Mouse (Mus musculus) heart, adult 2 months (tissue): ENCODE results near the gene Usp25. TPM values are rescaled to one million over a fixed set of nuclear protein-coding genes. Genes with fewer than 3 reads are reported as not detected.
A peak's percentile ranks its signal among the peaks of the same experiment; 100 is the strongest.

Experiments used
- DNase-seq, 2 experiments: peaks; one replicate each; pipeline ENCODE4 v3.0.0; 2021
- H3K27ac ChIP-seq: fragments of 200-600 bp; 2 replicates; pipeline ENCODE4 v1.8.1; 2022
- H3K27me3 ChIP-seq: fragments of 200-500 bp; 2 replicates; pipeline ENCODE4 v1.6.1; 2012; ENCODE audit warnings: mild to moderate bottlenecking, low read length, inconsistent platforms, mixed read lengths; ENCODE audit not compliant: control insufficient read depth, insufficient read depth
- H3K36me3 ChIP-seq: fragments of 200-500 bp; 2 replicates; pipeline ENCODE4 v1.6.1; 2012; ENCODE audit warnings: low read length, inconsistent platforms; ENCODE audit not compliant: control insufficient read depth, insufficient read depth
- H3K4me1 ChIP-seq: fragments of 200-500 bp; 2 replicates; pipeline ENCODE4 v1.6.1; 2011; ENCODE audit warnings: low read length; ENCODE audit not compliant: control insufficient read depth, insufficient read depth
- H3K4me3 ChIP-seq: fragments of 200-600 bp; 2 replicates; pipeline ENCODE4 v1.8.1; 2022
- H3K79me2 ChIP-seq: fragments of 200-500 bp; replicated peaks from 2 replicates; pipeline ENCODE4 v1.6.1; 2012; ENCODE audit warnings: mild to moderate bottlenecking, inconsistent platforms, low read length, moderate library complexity, mixed read lengths; ENCODE audit not compliant: control insufficient read depth, insufficient read depth
- H3K9ac ChIP-seq: fragments of 200-500 bp; 2 replicates; pipeline ENCODE4 v1.6.1; 2012; ENCODE audit warnings: low read depth, mild to moderate bottlenecking, control low read depth, inconsistent platforms, low read length, mixed read lengths
- CTCF ChIP-seq: fragments of 200-600 bp; IDR thresholded peaks from 2 replicates; pipeline ENCODE4 v1.8.1; 2022; ENCODE audit warnings: antibody characterized with exemption, mild to moderate bottlenecking, moderate library complexity
- EP300 ChIP-seq: fragments of 200-500 bp; IDR thresholded peaks from 2 replicates; pipeline ENCODE4 v1.6.1; 2011; ENCODE audit warnings: low read depth, low read length, control low read depth; ENCODE audit not compliant: insufficient read depth
- POLR2A ChIP-seq: fragments of 200-500 bp; IDR thresholded peaks from 2 replicates; pipeline ENCODE4 v1.6.1; 2011; ENCODE audit warnings: mild to moderate bottlenecking, low read depth, low read length, control low read depth; ENCODE audit not compliant: insufficient read depth
- WGBS: fragments of 180-500 bp; shearing (Covaris S2); methylation state at CpG from one replicate; pipeline ENCODE4 v1.1.7; 2018; 5-methylcytosine and 5-hydroxymethylcytosine counted together
- intact Hi-C: fragments of 180-260 bp; cut with DNase I; formaldehyde crosslinking; loops from one replicate; pipeline ENCODE4 v1.15.1; 2025
- polyA plus RNA-seq: library from polyadenylated mRNA; depleted of rRNA; stranded (reverse); fragments of >200 nt; gene quantifications from 2 replicates; pipeline ENCODE4 v1.2.3, GENCODE M21; 2012
- total RNA-seq, 2 experiments: library from RNA; stranded (reverse); gene quantifications; 2 replicates each; pipeline ENCODE4 v1.2.3; 2021

Gene Usp25
- total and polyA plus RNA-seq, 3 experiments: 16.7 to 74.4 (median 71.4) TPM

GRCm38 (mm10) chr16:77043499-77043898, 30.0 kb downstream of the Usp25 start:
- H3K4me3 ChIP-seq: no peak overlapping the region
- H3K79me2 ChIP-seq: 0 out of 2 replicates have a peak, but pooled peaks cover 1% of the 10 kb centered on the region
- 79% methylated on average over 5 of the region's 5 CpGs for WGBS
- no peak overlapping the region for H3K9ac ChIP-seq
- peaks cover 4% of the 10 kb centered on the region; the same call in 1 of the 2 replicates for H3K4me1 ChIP-seq
- intact Hi-C loops: no loop called here
- peaks cover 15% of the 10 kb centered on the region for H3K36me3 ChIP-seq
- DNase-seq: no peak
- no peak overlapping the region for H3K27ac ChIP-seq
- TF ChIP-seq POLR2A (no peak), CTCF (no peak), EP300 (no peak)
- no peaks in the 10 kb centered on the region for H3K27me3 ChIP-seq

DNA sequence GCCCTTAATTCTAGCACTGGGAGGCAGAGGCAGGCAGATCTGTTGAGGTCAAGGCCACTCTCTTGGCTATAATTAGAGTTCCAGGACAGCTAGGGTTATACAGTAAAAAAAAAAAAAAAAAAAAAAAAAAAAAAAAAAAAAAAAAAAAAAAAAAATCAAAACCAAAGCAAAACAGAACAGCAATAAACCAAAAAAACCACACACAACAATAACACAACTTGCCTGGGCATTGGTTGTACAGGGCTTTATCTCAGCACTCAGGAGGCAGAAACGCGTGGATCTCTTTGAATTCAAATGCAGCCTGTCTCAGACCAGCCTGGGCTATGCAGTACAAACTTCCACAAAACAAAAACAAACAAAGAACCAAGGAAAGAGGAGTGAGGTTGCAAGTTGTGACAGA, 40.7 kb downstream of the Usp25 start:
- intact Hi-C loops: no loop called here
- Histone ChIP-seq H3K27me3 (no peaks in the 10 kb centered on the region), H3K36me3 (peaks cover 7% of the 10 kb centered on the region), H3K4me3 (no peak overlapping the region), H3K27ac (no peak overlapping the region), H3K4me1 (no peaks in the 10 kb centered on the region), H3K9ac (no peak overlapping the region), H3K79me2 (peaks cover 2% of the 10 kb centered on the region; the same call in 1 of the 2 replicates)
- no peak for DNase-seq
- WGBS: 99% methylated on average over 2 of the region's 2 CpGs
- TF ChIP-seq CTCF: no peak

GRCm38 (mm10) chr16:77055519-77056159, 42.1 kb downstream of the Usp25 start:
- H3K9ac ChIP-seq: no peak overlapping the region
- no peak overlapping the region for H3K4me3 ChIP-seq
- H3K27me3 ChIP-seq: no peaks in the 10 kb centered on the region
- no peak for TF ChIP-seq EP300
- TF ChIP-seq CTCF: no peak
- TF ChIP-seq POLR2A: no peak
- no peaks in the 10 kb centered on the region for H3K4me1 ChIP-seq
- no peak overlapping the region for H3K27ac ChIP-seq
- H3K36me3 ChIP-seq: peaks cover 5% of the 10 kb centered on the region
- H3K79me2 ChIP-seq: peaks cover 2% of the 10 kb centered on the region; the same call in 1 of the 2 replicates
- intact Hi-C loops: no loop called here
- WGBS: 90% methylated on average over 8 of the region's 8 CpGs
- DNase-seq: no peak

DNA sequence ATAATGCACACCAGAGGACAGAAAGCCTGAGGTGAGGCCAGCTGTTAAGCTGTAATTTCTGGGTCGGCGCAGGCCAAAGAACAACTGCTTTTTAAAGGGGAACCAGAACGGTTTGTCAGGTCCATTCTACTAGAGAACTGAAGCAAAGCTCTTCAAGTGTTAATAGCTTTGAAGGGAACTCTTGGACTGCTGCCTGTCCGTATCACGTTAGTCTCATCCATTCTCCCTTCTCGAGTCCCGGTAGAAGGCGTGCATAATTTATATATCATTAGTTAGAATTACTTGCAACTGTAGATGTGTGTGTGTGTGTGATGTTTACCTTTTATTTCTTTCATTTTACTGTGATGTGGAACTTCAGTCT, 42.6 kb downstream of the Usp25 start:
- TF ChIP-seq CTCF (no peak), EP300 (no peak), POLR2A (no peak)
- no peak overlapping the region for H3K9ac ChIP-seq
- H3K36me3 ChIP-seq: peaks cover 5% of the 10 kb centered on the region
- intact Hi-C loops: no loop called here
- no peaks in the 10 kb centered on the region for H3K27me3 ChIP-seq
- no peaks in the 10 kb centered on the region for H3K4me1 ChIP-seq
- H3K4me3 ChIP-seq: no peak overlapping the region
- DNase-seq: no peak
- 74% methylated on average over 8 of the region's 8 CpGs for WGBS
- H3K79me2 ChIP-seq: peaks cover 2% of the 10 kb centered on the region; the same call in 1 of the 2 replicates
- H3K27ac ChIP-seq: no peak overlapping the region

- Histone ChIP-seq H3K4me3 (no peak overlapping the region), H3K27ac (no peak overlapping the region), H3K36me3 (no peaks in the 10 kb centered on the region; the same call in 1 of the 2 replicates), H3K4me1 (no peaks in the 10 kb centered on the region), H3K9ac (no peak overlapping the region), H3K27me3 (no peaks in the 10 kb centered on the region), H3K79me2 (no peaks in the 10 kb centered on the region; the same call in 1 of the 2 replicates)
- intact Hi-C loops: no loop called here
- no peak for DNase-seq
- TF ChIP-seq POLR2A (no peak), EP300 (no peak), CTCF (no peak)
- WGBS: 90% methylated on average over 6 of the region's 6 CpGs
Observed at GRCm38 (mm10) chr16:77058567-77058966, 45.1 kb downstream of the Usp25 start.

DNA sequence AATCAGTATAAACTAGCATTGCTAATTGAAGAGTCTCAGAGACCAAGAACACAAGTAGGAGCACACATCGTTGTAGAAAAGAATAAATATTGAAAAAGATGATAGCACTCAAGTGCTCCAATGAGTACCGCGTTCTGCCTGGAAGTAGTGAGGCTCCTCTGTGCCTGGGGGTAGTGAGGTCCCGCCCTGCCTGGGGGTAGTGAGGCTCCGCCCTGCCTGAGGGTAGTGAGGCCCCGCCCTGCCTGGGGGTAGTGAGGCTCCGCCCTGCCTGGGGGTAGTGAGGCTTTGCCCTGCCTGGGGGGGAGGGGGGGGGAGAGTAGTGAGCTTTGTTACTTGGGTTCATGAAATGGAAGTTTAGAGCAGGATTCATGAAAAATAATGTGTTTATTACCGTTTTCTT, 46.7 kb downstream of the Usp25 start:
- peak; percentile 36 to 64 for DNase-seq
- intact Hi-C loops: loop anchor here (5.0 kb wide), 1 partner anchor 48 kb away; the partner anchor contains the start of gene Usp25
- Histone ChIP-seq H3K4me3 (no peak overlapping the region), H3K4me1 (no peaks in the 10 kb centered on the region), H3K27ac (no peak overlapping the region), H3K79me2 (no peaks in the 10 kb centered on the region; the same call in 1 of the 2 replicates), H3K36me3 (peaks cover 2% of the 10 kb centered on the region), H3K9ac (no peak overlapping the region), H3K27me3 (no peaks in the 10 kb centered on the region)
- TF ChIP-seq CTCF: no peak
- WGBS: 90% methylated on average over 8 of the region's 8 CpGs
